Mouse (Mus musculus): ENCODE results near the gene Calm3. TPM values are rescaled to one million over a fixed set of nuclear protein-coding genes. Genes with fewer than 3 reads are reported as not detected.
A peak's percentile ranks its signal among the peaks of the same experiment; 100 is the strongest.

Calm3 gene
- polyA plus RNA-seq, 1 experiment: 210 TPM

GRCm38 (mm10) chr7:16946441-16947348 lies 22.8 kb upstream of the Calm3 start:
- H3K27ac ChIP-seq (replicated peaks; ENCODE audit: low read depth, low read length): no peak overlapping the region
- H3K4me3 ChIP-seq (ENCODE audit: insufficient read depth, low read depth, low read length): no peak overlapping the region

GRCm38 (mm10) chr7:16945419-16945818 lies 21.5 kb upstream of the Calm3 start:
- no peak overlapping the region for H3K4me3 ChIP-seq (ENCODE audit: insufficient read depth, low read depth, low read length)

More at GRCm38 (mm10) chr7:16946441-16947348, 22.8 kb upstream of the Calm3 start:
- H3K4me1 ChIP-seq (ENCODE audit: control insufficient read depth, insufficient read depth, insufficient read length, low read length): no peaks in the 10 kb centered on the region

GRCm38 (mm10) chr7:16944808-16945315 lies 20.9 kb upstream of the Calm3 start:
- Histone ChIP-seq H3K4me3 (ENCODE audit: insufficient read depth, low read depth, low read length) (peak overlapping the region; percentile 53), H3K27ac (replicated peaks; ENCODE audit: low read depth, low read length) (no peak overlapping the region), H3K4me1 (ENCODE audit: control insufficient read depth, insufficient read depth, insufficient read length, low read length) (no peaks in the 10 kb centered on the region)

More at GRCm38 (mm10) chr7:16945419-16945818, 21.5 kb upstream of the Calm3 start:
- Histone ChIP-seq H3K27ac (replicated peaks; ENCODE audit: low read depth, low read length) (no peak overlapping the region), H3K4me1 (ENCODE audit: control insufficient read depth, insufficient read depth, insufficient read length, low read length) (no peaks in the 10 kb centered on the region)

GRCm38 (mm10) chr7:16944061-16944807 lies 20.3 kb upstream of the Calm3 start, which contains the start of gene Pnmal2:
Gene Pnmal2 (plus strand): TSS chr7:16944682.
- no peak within 1 kb of the TSS for H3K27ac ChIP-seq (replicated peaks; ENCODE audit: low read depth, low read length)
- peak within 1 kb of the TSS; percentile 53 for H3K4me3 ChIP-seq (ENCODE audit: insufficient read depth, low read depth, low read length)
- no peaks in the 10 kb centered on the region for H3K4me1 ChIP-seq (ENCODE audit: control insufficient read depth, insufficient read depth, insufficient read length, low read length)

- Histone ChIP-seq H3K4me3 (ENCODE audit: insufficient read depth, low read depth, low read length) (no peak overlapping the region), H3K27ac (replicated peaks; ENCODE audit: low read depth, low read length) (no peak overlapping the region), H3K4me1 (ENCODE audit: control insufficient read depth, insufficient read depth, insufficient read length, low read length) (no peaks in the 10 kb centered on the region)
Measured at GRCm38 (mm10) chr7:16942861-16943260, 18.9 kb upstream of the Calm3 start.

- H3K4me3 ChIP-seq (ENCODE audit: insufficient read depth, low read depth, low read length): no peak overlapping the region
- H3K27ac ChIP-seq (replicated peaks; ENCODE audit: low read depth, low read length): no peak overlapping the region
- no peaks in the 10 kb centered on the region for H3K4me1 ChIP-seq (ENCODE audit: control insufficient read depth, insufficient read depth, insufficient read length, low read length)
Measured at GRCm38 (mm10) chr7:16940292-16940691, 16.4 kb upstream of the Calm3 start.

- H3K27ac ChIP-seq (replicated peaks; ENCODE audit: low read depth, low read length): no peak overlapping the region
- no peak overlapping the region for H3K4me3 ChIP-seq (ENCODE audit: insufficient read depth, low read depth, low read length)
- H3K4me1 ChIP-seq (ENCODE audit: control insufficient read depth, insufficient read depth, insufficient read length, low read length): no peaks in the 10 kb centered on the region
Measured at GRCm38 (mm10) chr7:16938117-16938791, 14.3 kb upstream of the Calm3 start.

- Histone ChIP-seq H3K4me1 (ENCODE audit: control insufficient read depth, insufficient read depth, insufficient read length, low read length) (no peaks in the 10 kb centered on the region), H3K27ac (replicated peaks; ENCODE audit: low read depth, low read length) (no peak overlapping the region), H3K4me3 (ENCODE audit: insufficient read depth, low read depth, low read length) (no peak overlapping the region)
Measured at GRCm38 (mm10) chr7:16937312-16937711, 13.4 kb upstream of the Calm3 start.

- Histone ChIP-seq H3K4me1 (ENCODE audit: control insufficient read depth, insufficient read depth, insufficient read length, low read length) (no peaks in the 10 kb centered on the region), H3K27ac (replicated peaks; ENCODE audit: low read depth, low read length) (no peak overlapping the region), H3K4me3 (ENCODE audit: insufficient read depth, low read depth, low read length) (no peak overlapping the region)
Measured at GRCm38 (mm10) chr7:16932704-16933577, 9.0 kb upstream of the Calm3 start.

- Histone ChIP-seq H3K4me1 (ENCODE audit: control insufficient read depth, insufficient read depth, insufficient read length, low read length) (no peaks in the 10 kb centered on the region), H3K4me3 (ENCODE audit: insufficient read depth, low read depth, low read length) (no peak overlapping the region), H3K27ac (replicated peaks; ENCODE audit: low read depth, low read length) (no peak overlapping the region)
Measured at GRCm38 (mm10) chr7:16931968-16932627, 8.2 kb upstream of the Calm3 start.

- H3K27ac ChIP-seq (replicated peaks; ENCODE audit: low read depth, low read length): no peak overlapping the region
Measured at GRCm38 (mm10) chr7:16930850-16931249, 6.9 kb upstream of the Calm3 start.

GRCm38 (mm10) chr7:16928341-16928740 lies 4.4 kb upstream of the Calm3 start:
- H3K4me3 ChIP-seq (ENCODE audit: insufficient read depth, low read depth, low read length): no peak overlapping the region
- H3K27ac ChIP-seq (replicated peaks; ENCODE audit: low read depth, low read length): no peak overlapping the region
- H3K4me1 ChIP-seq (ENCODE audit: control insufficient read depth, insufficient read depth, insufficient read length, low read length): no peaks in the 10 kb centered on the region

More at GRCm38 (mm10) chr7:16930850-16931249, 6.9 kb upstream of the Calm3 start:
- Histone ChIP-seq H3K4me3 (ENCODE audit: insufficient read depth, low read depth, low read length) (no peak overlapping the region), H3K4me1 (ENCODE audit: control insufficient read depth, insufficient read depth, insufficient read length, low read length) (no peaks in the 10 kb centered on the region)

- H3K4me3 ChIP-seq (ENCODE audit: insufficient read depth, low read depth, low read length): peak overlapping the region; percentile 91
- peaks cover 7% of the 10 kb centered on the region for H3K4me1 ChIP-seq (ENCODE audit: control insufficient read depth, insufficient read depth, insufficient read length, low read length)
- peak overlapping the region; percentile 60 for H3K27ac ChIP-seq (replicated peaks; ENCODE audit: low read depth, low read length)
Measured at GRCm38 (mm10) chr7:16923283-16924036, 454 bp downstream of the Calm3 start.

Data from brown adipose tissue, adult 24 weeks (tissue).